Mouse (Mus musculus): ENCODE data around the gene Rsl24d1.

DNA sequence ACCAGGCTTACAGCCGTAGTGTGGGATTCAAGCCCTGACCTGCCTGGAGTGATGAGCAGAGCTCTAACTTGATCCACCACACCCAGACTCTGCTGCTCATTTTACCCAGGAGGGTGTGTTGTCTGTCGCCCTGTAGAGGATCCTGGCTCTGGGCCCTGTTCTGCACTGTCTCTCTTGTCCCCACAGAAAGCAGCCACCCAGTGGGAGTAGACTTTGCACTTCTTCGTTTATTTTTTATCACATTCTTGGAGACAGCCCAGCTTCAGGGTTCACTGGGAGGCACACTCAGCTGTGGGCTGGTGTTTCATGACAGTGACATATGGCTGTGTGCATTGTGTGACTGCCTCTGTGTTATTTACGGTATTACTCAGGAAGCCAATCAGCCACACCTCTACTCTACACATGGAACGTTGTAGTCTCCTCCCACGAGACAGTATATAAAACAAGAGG, 45.0 kb upstream of the Rsl24d1 start:
- TF ChIP-seq CTCF (IDR thresholded peaks at IDR 0.05; ENCODE audit: low read depth) (no peak), EP300 (optimal IDR thresholded peaks at IDR 0.05) (peak; percentile 32)

Data from stomach, postnatal 0 days (tissue).